Mouse (Mus musculus): ENCODE data around the gene Mpg. TPM values are rescaled to one million over a fixed set of nuclear protein-coding genes. Genes with fewer than 3 reads are reported as not detected.

Gene Mpg
- 17.3 and 21.5 TPM in 2 replicates for polyA plus RNA-seq (2012)

- no peak for TF ChIP-seq GATA1 (IDR thresholded peaks at IDR 0.05; ENCODE audit: low read length)
Measured at GRCm38 (mm10) chr11:32226124-32226871, at the start of gene Mpg. Mpg (plus strand) TSS chr11:32226505.

- TF ChIP-seq GATA1 (IDR thresholded peaks at IDR 0.05; ENCODE audit: low read length): no peak
Measured at GRCm38 (mm10) chr11:32178506-32178905, 47.8 kb upstream of the Mpg start.

- no peak for TF ChIP-seq GATA1 (IDR thresholded peaks at IDR 0.05; ENCODE audit: low read length)
Measured at GRCm38 (mm10) chr11:32181246-32181645, 45.1 kb upstream of the Mpg start.

- TF ChIP-seq GATA1 (IDR thresholded peaks at IDR 0.05; ENCODE audit: low read length): no peak
Measured at GRCm38 (mm10) chr11:32181973-32182868, 44.1 kb upstream of the Mpg start.

GRCm38 (mm10) chr11:32184469-32184868 lies 41.8 kb upstream of the Mpg start:
- TF ChIP-seq GATA1 (IDR thresholded peaks at IDR 0.05; ENCODE audit: low read length): no peak

GRCm38 (mm10) chr11:32186031-32186430 lies 40.3 kb upstream of the Mpg start:
- TF ChIP-seq GATA1 (IDR thresholded peaks at IDR 0.05; ENCODE audit: low read length): no peak

GRCm38 (mm10) chr11:32187256-32187655 lies 39.0 kb upstream of the Mpg start:
- TF ChIP-seq GATA1 (IDR thresholded peaks at IDR 0.05; ENCODE audit: low read length): no peak

GRCm38 (mm10) chr11:32188881-32189280 lies 37.4 kb upstream of the Mpg start:
- no peak for TF ChIP-seq GATA1 (IDR thresholded peaks at IDR 0.05; ENCODE audit: low read length)

GRCm38 (mm10) chr11:32189434-32189833 lies 36.9 kb upstream of the Mpg start:
- TF ChIP-seq GATA1 (IDR thresholded peaks at IDR 0.05; ENCODE audit: low read length): no peak

- TF ChIP-seq GATA1 (IDR thresholded peaks at IDR 0.05; ENCODE audit: low read length): no peak
Measured at GRCm38 (mm10) chr11:32190119-32190518, 36.2 kb upstream of the Mpg start.

- no peak for TF ChIP-seq GATA1 (IDR thresholded peaks at IDR 0.05; ENCODE audit: low read length)
Measured at GRCm38 (mm10) chr11:32190603-32191110, 35.6 kb upstream of the Mpg start.

GRCm38 (mm10) chr11:32193156-32193555 lies 33.1 kb upstream of the Mpg start:
- no peak for TF ChIP-seq GATA1 (IDR thresholded peaks at IDR 0.05; ENCODE audit: low read length)

GRCm38 (mm10) chr11:32194086-32194485 lies 32.2 kb upstream of the Mpg start:
- TF ChIP-seq GATA1 (IDR thresholded peaks at IDR 0.05; ENCODE audit: low read length): no peak

- TF ChIP-seq GATA1 (IDR thresholded peaks at IDR 0.05; ENCODE audit: low read length): no peak
Measured at GRCm38 (mm10) chr11:32194626-32195025, 31.7 kb upstream of the Mpg start.

- no peak for TF ChIP-seq GATA1 (IDR thresholded peaks at IDR 0.05; ENCODE audit: low read length)
Measured at GRCm38 (mm10) chr11:32195867-32196540, 30.3 kb upstream of the Mpg start.

- TF ChIP-seq GATA1 (IDR thresholded peaks at IDR 0.05; ENCODE audit: low read length): no peak
Measured at GRCm38 (mm10) chr11:32196727-32197126, 29.6 kb upstream of the Mpg start.
